Mouse (Mus musculus): ENCODE measurements around the gene Gm9573. TPM values are rescaled to one million over a fixed set of nuclear protein-coding genes. Genes with fewer than 3 reads are reported as not detected.

Gene Gm9573
- not detected for total RNA-seq (2023)

DNA sequence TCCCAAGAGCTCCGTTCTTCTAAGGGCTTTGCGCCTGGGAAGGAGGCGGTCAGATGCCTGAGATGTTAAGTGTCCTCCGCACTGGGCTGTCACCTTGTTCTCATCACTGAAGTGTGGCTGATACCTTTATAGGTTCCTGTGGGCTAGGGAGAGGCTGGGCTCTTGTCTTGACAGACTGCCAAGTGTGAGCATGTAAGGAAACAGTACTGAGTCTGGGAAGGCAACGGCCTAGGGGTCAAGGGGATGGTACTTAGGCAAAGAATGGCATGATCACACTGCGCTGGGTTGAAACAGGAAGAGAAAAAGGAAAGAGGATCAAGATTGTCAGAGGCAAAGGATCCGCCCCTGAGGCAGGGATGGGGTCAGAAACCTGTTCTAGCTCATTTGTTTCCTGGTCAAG, at the start of gene Gm9573:
Gm9573 (minus strand) TSS at position 101 of the 400 bp plus-strand sequence.

DNA sequence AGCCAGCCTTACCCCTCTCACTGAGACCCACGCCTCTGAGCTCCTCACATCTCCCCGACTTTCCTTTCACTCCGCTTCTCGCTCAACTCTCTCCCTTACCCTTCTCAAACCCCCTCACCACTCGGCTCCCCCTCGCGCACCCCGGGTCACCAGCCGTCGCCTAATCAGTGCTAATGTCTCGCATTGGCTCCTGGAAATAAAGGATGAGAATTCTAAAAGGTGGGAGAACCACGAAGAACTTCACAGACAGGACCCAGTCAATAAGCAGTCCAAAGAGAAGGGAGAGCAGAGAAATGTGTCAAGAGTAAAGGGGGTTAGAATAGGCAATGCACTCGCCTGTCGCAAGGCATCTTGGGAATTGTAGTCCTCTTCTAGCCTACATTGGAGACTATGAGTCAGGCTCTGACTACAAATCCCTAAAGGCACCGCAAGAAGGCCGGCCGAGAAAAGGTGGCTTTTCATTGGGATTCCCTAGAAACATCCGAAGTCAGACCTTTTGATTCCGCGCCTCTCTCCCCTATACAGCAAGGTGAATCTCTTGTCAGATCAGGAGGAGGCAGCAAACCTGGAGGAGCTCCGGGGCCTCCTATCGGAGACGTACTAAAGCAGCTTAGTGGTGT, 47.1 kb upstream of the Gm9573 start, which contains the start of gene Gtf2h4:
Gtf2h4 (minus strand) TSS at position 324 of the 620 bp plus-strand sequence.

DNA sequence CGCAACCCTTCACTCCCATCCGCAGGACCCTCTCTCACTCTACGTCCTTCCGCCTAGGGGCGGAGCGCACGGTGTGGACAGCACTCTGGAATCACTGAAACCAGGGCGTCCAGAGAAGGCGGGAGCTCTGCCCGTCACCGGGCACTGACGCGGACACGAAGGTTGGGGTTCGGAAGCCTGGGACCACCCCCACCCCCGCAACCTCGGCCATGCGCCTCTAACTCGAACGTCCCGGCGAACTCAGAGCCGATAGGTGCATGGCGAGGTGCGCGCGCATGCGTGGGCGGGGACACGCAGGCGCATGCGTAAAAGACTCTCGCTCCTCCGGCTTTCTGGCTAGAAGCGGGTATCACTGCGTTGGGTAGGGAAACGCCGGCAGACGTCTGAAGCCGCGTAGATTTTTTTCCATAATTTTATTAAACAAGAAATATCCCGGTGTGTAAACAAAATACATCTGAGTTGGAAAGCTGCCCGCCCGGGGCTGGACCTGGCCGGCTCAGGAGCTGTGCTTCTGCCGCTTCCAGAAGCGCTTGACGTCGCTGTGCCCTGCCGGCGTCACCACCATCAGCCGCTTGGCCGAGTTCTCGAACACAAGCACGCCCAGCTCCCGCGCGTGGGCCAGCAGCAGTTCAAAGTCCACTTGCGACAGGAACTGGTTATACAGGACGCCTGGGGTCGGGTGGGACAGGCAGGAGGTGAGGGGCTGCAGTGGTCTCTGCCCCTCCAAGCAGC, 41.1 kb upstream of the Gm9573 start, which contains the start of gene Vars2:
Vars2 (minus strand) TSS at position 259 of the 732 bp plus-strand sequence.

DNA sequence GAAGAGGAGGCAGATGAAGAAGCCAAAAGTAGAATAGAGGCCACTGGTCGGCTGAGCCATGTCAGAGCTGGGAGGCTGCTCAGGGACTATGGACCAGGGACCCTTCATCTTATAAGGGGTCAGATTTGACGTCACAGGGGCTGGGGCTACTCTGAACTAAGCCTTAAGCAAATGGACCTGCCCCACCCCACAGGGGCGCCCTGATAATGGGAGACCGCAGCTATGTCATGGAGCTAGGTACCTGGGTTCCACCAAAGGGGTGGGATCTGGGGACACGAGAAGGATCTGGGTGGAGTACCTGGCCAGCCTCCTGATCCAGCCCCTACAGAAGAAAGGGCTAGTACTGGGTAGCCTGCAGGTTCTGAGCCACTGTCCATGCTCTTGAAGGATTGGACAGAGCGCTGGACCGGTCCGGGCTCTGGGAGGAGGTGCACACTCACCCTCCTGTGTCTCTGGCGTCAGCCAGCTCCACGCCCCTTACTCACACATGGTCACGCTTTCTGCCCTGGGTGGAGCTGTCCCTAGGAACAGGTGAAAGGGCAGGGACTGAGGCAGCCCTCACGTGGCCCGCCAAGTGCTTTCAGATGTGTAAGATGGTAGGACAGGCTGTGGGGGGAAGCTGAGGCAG, 17.3 kb upstream of the Gm9573 start, which contains the start of gene Mucl3:
Mucl3 (minus strand) TSS at position 87 of the 628 bp plus-strand sequence.

DNA sequence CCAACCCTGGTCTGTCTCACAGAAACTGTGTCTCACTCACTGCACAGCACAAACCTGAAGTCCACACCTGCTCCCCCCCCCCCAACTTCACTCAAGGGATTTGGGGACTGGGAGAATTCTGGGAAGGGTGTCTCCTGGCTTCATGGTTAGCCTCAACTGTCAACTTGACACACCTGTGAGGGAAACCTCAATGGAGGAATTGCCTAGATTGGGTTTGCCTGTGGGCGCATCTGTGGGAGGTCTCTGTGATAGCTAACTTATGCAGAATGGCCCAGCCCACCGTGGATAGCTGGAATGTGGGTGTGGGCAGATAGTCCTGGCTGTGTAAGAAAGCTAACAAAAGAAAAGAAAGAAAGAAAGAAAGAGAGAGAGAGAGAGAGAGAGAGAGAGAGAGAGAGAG, 25.2 kb downstream of the Gm9573 start, which contains the start of gene Sfta2:
Sfta2 (plus strand) TSS at position 301 of the 400 bp plus-strand sequence.

Other genes starting within 250 kb of the Gm9573 start
- 100 to 1,000 TPM; 285 to 307 TPM for gene H2-Q4, start 247.0 kb downstream of the Gm9573 start, total RNA-seq (2023)
- gene H2-Q6, start 201.8 kb downstream of the Gm9573 start, total RNA-seq (2023), result 100 to 1,000 TPM; 249 to 254 TPM
- gene H2-Q7, start 187.5 kb downstream of the Gm9573 start, total RNA-seq (2023), result 100 to 1,000 TPM; 133 to 144 TPM
- 10 to 100 TPM; 53.7 to 58.6 TPM for gene H2-Q10, start 156.5 kb downstream of the Gm9573 start, total RNA-seq (2023)
- gene Pou5f1, start 120.6 kb downstream of the Gm9573 start, total RNA-seq (2023), result 1 to 10 TPM in 1 of 2 experiments, under 1 TPM in 1; 0.42 to 1.7 TPM
- gene Tcf19, start 109.8 kb downstream of the Gm9573 start, total RNA-seq (2023), result 1 to 10 TPM; 3.7 to 4.6 TPM
- 10 to 100 TPM; 12.4 TPM for gene Cchcr1, start 109.5 kb downstream of the Gm9573 start, total RNA-seq (2023)
- gene Psors1c2, start 93.4 kb downstream of the Gm9573 start, total RNA-seq (2023), result under 1 TPM in 1 of 2 experiments, not detected in 1; 0.90 TPM
- gene Cdsn, start 74.5 kb downstream of the Gm9573 start, total RNA-seq (2023), result not detected
- not detected for gene 2300002M23Rik, start 59.2 kb downstream of the Gm9573 start, total RNA-seq (2023)
- not detected for gene Sfta2, start 25.1 kb downstream of the Gm9573 start, total RNA-seq (2023)
- not detected for gene Mucl3, start 17.1 kb upstream of the Gm9573 start, total RNA-seq (2023)
- 10 to 100 TPM; 46.4 to 58.1 TPM for gene Vars2, start 41.0 kb upstream of the Gm9573 start, total RNA-seq (2023)
- 10 to 100 TPM; 16.1 to 23.9 TPM for gene Gtf2h4, start 47.1 kb upstream of the Gm9573 start, total RNA-seq (2023)
- under 1 TPM in 1 of 2 experiments, not detected in 1; 0.44 TPM for gene Ddr1, start 78.0 kb upstream of the Gm9573 start, total RNA-seq (2023)
- gene Ier3, start 195.0 kb upstream of the Gm9573 start, total RNA-seq (2023), result not detected
- 10 to 100 TPM; 19.9 to 23.4 TPM for gene Flot1, start 196.6 kb upstream of the Gm9573 start, total RNA-seq (2023)
- 100 to 1,000 TPM; 257 to 280 TPM for gene Tubb5, start 211.7 kb upstream of the Gm9573 start, total RNA-seq (2023)
- gene Mdc1, start 214.9 kb upstream of the Gm9573 start, total RNA-seq (2023), result 10 to 100 TPM; 83.9 to 84.1 TPM
- gene Nrm, start 234.7 kb upstream of the Gm9573 start, total RNA-seq (2023), result 100 to 1,000 TPM in 1 of 2 experiments, 10 to 100 TPM in 1; 99.6 to 102 TPM
- 100 to 1,000 TPM; 217 to 237 TPM for gene Ppp1r18, start 239.0 kb upstream of the Gm9573 start, total RNA-seq (2023)

Data from B cell, adult 67 days (primary cell).